ENCODE assay signal across 7 mouse cellular contexts in genomic region chr4:125127305-125128084, GRCm38 (mm10). TPM values are rescaled to one million over a fixed set of nuclear protein-coding genes. Genes with fewer than 3 reads are reported as not detected.
DNase-seq lines count a peak whose midpoint lies in the region; ATAC-seq and TF ChIP-seq lines count a peak whose summit lies in the region.

Gene Zc3h12a, minus strand, starts transcription at chr4:125127840.

- TF ChIP-seq CTCF in hindbrain, postnatal 0 days (IDR thresholded peaks at IDR 0.05; ENCODE audit: low read depth): no peak
- TF ChIP-seq CTCF in small intestine, adult 2 months (IDR thresholded peaks at IDR 0.05; ENCODE audit: extremely low read depth, insufficient read length, insufficient replicate concordance, low read depth, low read length): no peak

- WGBS in hindbrain, postnatal 0 days: 1% methylated on average over 61 of the region's 62 CpGs
- 3% methylated on average over 62 of the region's 62 CpGs for WGBS in limb, embryonic 11.5 days
- 1% methylated on average over 62 of the region's 62 CpGs for WGBS in midbrain, embryonic 12.5 days
- WGBS in small intestine, adult 2 months: under 1% methylated on average over 62 of the region's 62 CpGs

- no peaks in the 10 kb centered on the region for H3K36me3 ChIP-seq in hindbrain, postnatal 0 days (ENCODE audit: insufficient read depth, low read length)
- H3K36me3 ChIP-seq in limb, embryonic 11.5 days (ENCODE audit: control insufficient read depth, insufficient read depth, low read length): no peaks in the 10 kb centered on the region
- no peaks in the 10 kb centered on the region for H3K36me3 ChIP-seq in midbrain, embryonic 12.5 days
- H3K36me3 ChIP-seq in small intestine, adult 2 months (ENCODE audit: control insufficient read depth, insufficient read depth, low read length): peaks cover 16% of the 10 kb centered on the region

- no peaks in the 10 kb centered on the region for H3K9me3 ChIP-seq in hindbrain, postnatal 0 days (ENCODE audit: low read length)
- no peaks in the 10 kb centered on the region for H3K9me3 ChIP-seq in limb, embryonic 11.5 days (ENCODE audit: control insufficient read depth, low read length)
- no peaks in the 10 kb centered on the region for H3K9me3 ChIP-seq in midbrain, embryonic 12.5 days

- H3K27ac ChIP-seq in hindbrain, postnatal 0 days: no peak within 1 kb of the TSS
- H3K27ac ChIP-seq in limb, embryonic 11.5 days (replicated peaks; ENCODE audit: low read depth, low read length): no peak within 1 kb of the TSS
- no peak within 1 kb of the TSS for H3K27ac ChIP-seq in midbrain, embryonic 12.5 days (replicated peaks)
- H3K27ac ChIP-seq in small intestine, adult 2 months (ENCODE audit: insufficient read depth, low read depth, low read length): peak within 1 kb of the TSS; percentile 98

- H3K4me3 ChIP-seq in hindbrain, postnatal 0 days (ENCODE audit: low read length): peak within 1 kb of the TSS; percentile 51
- H3K4me3 ChIP-seq in limb, embryonic 11.5 days (ENCODE audit: low read depth, low read length): peak within 1 kb of the TSS; percentile 56
- peak within 1 kb of the TSS; percentile 62 for H3K4me3 ChIP-seq in midbrain, embryonic 12.5 days
- H3K4me3 ChIP-seq in small intestine, adult 2 months (ENCODE audit: low read depth, low read length): peak within 1 kb of the TSS; percentile 77

- ATAC-seq in hindbrain, postnatal 0 days: peak; percentile 90
- peak; percentile 84 for ATAC-seq in limb, embryonic 11.5 days (ENCODE audit: insufficient number of reproducible peaks, low FRiP score, low TSS enrichment, low read depth)
- ATAC-seq in midbrain, embryonic 12.5 days (ENCODE audit: low FRiP score, low read depth): peak; percentile 89

- peak; percentile 87 for DNase-seq in adipocyte (ENCODE audit: low spot score)
- DNase-seq in cerebellum, postnatal 36 days: peak; percentile 47 to 60
- DNase-seq in gastrocnemius, adult 8-10 months (ENCODE audit: low spot score in 2 of 2): peak; percentile 77 to 82
- DNase-seq in hindbrain, postnatal 0 days (ENCODE audit: low spot score): peak; percentile 81
- peak; percentile 92 for DNase-seq in limb, embryonic 11.5 days (ENCODE audit: low spot score)

- no peaks in the 10 kb centered on the region for H3K27me3 ChIP-seq in hindbrain, postnatal 0 days (ENCODE audit: insufficient read depth, low read length)
- H3K27me3 ChIP-seq in limb, embryonic 11.5 days (ENCODE audit: control insufficient read depth, insufficient read depth, low read length): peaks cover 12% of the 10 kb centered on the region
- H3K27me3 ChIP-seq in midbrain, embryonic 12.5 days: peaks cover 36% of the 10 kb centered on the region
- H3K27me3 ChIP-seq in small intestine, adult 2 months (ENCODE audit: control insufficient read depth, insufficient read depth, low read length): no peaks in the 10 kb centered on the region

- 0 out of 2 replicates have a peak, but pooled peaks cover 6% of the 10 kb centered on the region for H3K4me1 ChIP-seq in hindbrain, postnatal 0 days (ENCODE audit: insufficient read depth, low read length)
- H3K4me1 ChIP-seq in limb, embryonic 11.5 days (ENCODE audit: control insufficient read depth, insufficient read depth, low read length): peaks cover 9% of the 10 kb centered on the region
- peaks cover 17% of the 10 kb centered on the region for H3K4me1 ChIP-seq in midbrain, embryonic 12.5 days
- H3K4me1 ChIP-seq in small intestine, adult 2 months (ENCODE audit: control insufficient read depth, insufficient read depth, insufficient read length, low read length): peaks cover 27% of the 10 kb centered on the region

- peak within 1 kb of the TSS; percentile 41 for H3K9ac ChIP-seq in hindbrain, postnatal 0 days (replicated peaks; ENCODE audit: low read length)
- H3K9ac ChIP-seq in limb, embryonic 11.5 days (ENCODE audit: low read length): peak within 1 kb of the TSS; percentile 19; the same call in 1 of the 2 replicates
- H3K9ac ChIP-seq in midbrain, embryonic 12.5 days (replicated peaks): peak within 1 kb of the TSS; percentile 53

- peak; percentile 92 for TF ChIP-seq POLR2A in small intestine, adult 2 months (IDR thresholded peaks at IDR 0.05; ENCODE audit: low read depth, low read length)

- H3K4me2 ChIP-seq in hindbrain, postnatal 0 days (ENCODE audit: low read depth, low read length): peak within 1 kb of the TSS; percentile 95
- peak within 1 kb of the TSS; percentile 90 for H3K4me2 ChIP-seq in limb, embryonic 11.5 days (ENCODE audit: low read depth, severe bottlenecking)
- H3K4me2 ChIP-seq in midbrain, embryonic 12.5 days (replicated peaks): peak within 1 kb of the TSS; percentile 96

RNA-seq across cellular contexts. Expression of gene Zc3h12a, which starts in this region (rescaled TPM):
- total RNA-seq in gastrocnemius, adult 8-10 months (2022): 1 to 10 TPM; 1.4 to 2.3 (median 2.0) TPM
- not detected in 2 replicates for total RNA-seq in hindbrain, postnatal 0 days (2014; rRNA removed)
- 0.16 and 0.31 TPM in 2 replicates for polyA plus RNA-seq in hindbrain, postnatal 0 days (2015; fragmentation: Nextera tagmentation; extraction: Ambion mirVana)
- 0.63 and 0.82 TPM in 2 replicates for polyA plus RNA-seq in limb, embryonic 11.5 days (2014; fragmentation: Nextera tagmentation; extraction: Ambion mirVana)
- polyA plus RNA-seq in midbrain, embryonic 12.5 days (2016; fragmentation: Nextera tagmentation; extraction: Ambion mirVana): 0.34 and 0.36 TPM in 2 replicates
- polyA plus RNA-seq in small intestine, adult 2 months (2012; rRNA removed): 27.1 and 36.7 TPM in 2 replicates

Comparison
In these comparisons a context has a peak if more than half of its experiments do, and no peak if none do; other contexts are left out.
1. RNA of gene Zc3h12a (polyA plus RNA-seq): 27.1 to 36.7 TPM in small intestine, adult 2 months; 0.63 to 0.82 TPM in limb, embryonic 11.5 days, 0.34 to 0.36 TPM in midbrain, embryonic 12.5 days and 0.16 to 0.31 TPM in hindbrain, postnatal 0 days; every median in the first group is over 10 times any median in the second.
2. Peak in DNase-seq, ATAC-seq, H3K4me3 ChIP-seq, H3K9ac ChIP-seq and H3K4me2 ChIP-seq in hindbrain, postnatal 0 days; RNA of the gene not detected or under 1 TPM.
3. Peak in DNase-seq, ATAC-seq, H3K4me3 ChIP-seq, H3K9ac ChIP-seq and H3K4me2 ChIP-seq in limb, embryonic 11.5 days; RNA of the gene not detected or under 1 TPM.
4. Peak in ATAC-seq, H3K4me3 ChIP-seq, H3K9ac ChIP-seq and H3K4me2 ChIP-seq in midbrain, embryonic 12.5 days; RNA of the gene not detected or under 1 TPM.
5. Peak in every context shown above with its lines, with median percentiles within 50 percentile points of each other: DNase-seq, ATAC-seq, H3K4me2 ChIP-seq, H3K4me3 ChIP-seq and H3K9ac ChIP-seq.